Mouse (Mus musculus) embryonic fibroblast, embryonic 13.5 days (primary cell): ENCODE data around the gene Kcne4.
"Not testable (repeated sequence)": the region's sequence is repeated elsewhere in the genome, so short reads cannot be mapped to it uniquely, and the experiment has no call there.

ENCODE experiments used
- CTCF ChIP-seq: IDR thresholded peaks from 2 replicates; pipeline ENCODE4 v1.5.1; 2011; ENCODE audit warnings: mild to moderate bottlenecking, control low read depth, low read length, moderate library complexity, borderline replicate concordance; ENCODE audit not compliant: insufficient read depth
- POLR2A ChIP-seq: IDR thresholded peaks from 2 replicates; pipeline ENCODE4 v1.6.1; 2011; ENCODE audit warnings: low read depth, mild to moderate bottlenecking, control low read depth, low read length, moderate library complexity

- TF ChIP-seq CTCF, POLR2A: not testable (repeated sequence)
These were observed 31.6 kb upstream of the Kcne4 start for GRCm38 (mm10) chr1:78784936-78785335.
